Mouse (Mus musculus) left cerebral cortex, adult 18-20 months (tissue): Measurements from ENCODE around the gene H3f3a. TPM values are rescaled to one million over a fixed set of nuclear protein-coding genes. Genes with fewer than 3 reads are reported as not detected.

Source experiments
- DNase-seq, 2 experiments: peaks; one replicate each; pipeline ENCODE4 v3.0.0; 2021 to 2022; ENCODE audit warnings: low spot score in 2 of 2, mixed read lengths in 1 of 2
- total RNA-seq, 2 experiments: library from RNA; stranded (reverse); gene quantifications; 2 replicates each; pipeline ENCODE4 v1.2.3; 2021

Gene H3f3a
- total RNA-seq, 2 experiments from 2014 or later, result 249 to 263 TPM

DNA sequence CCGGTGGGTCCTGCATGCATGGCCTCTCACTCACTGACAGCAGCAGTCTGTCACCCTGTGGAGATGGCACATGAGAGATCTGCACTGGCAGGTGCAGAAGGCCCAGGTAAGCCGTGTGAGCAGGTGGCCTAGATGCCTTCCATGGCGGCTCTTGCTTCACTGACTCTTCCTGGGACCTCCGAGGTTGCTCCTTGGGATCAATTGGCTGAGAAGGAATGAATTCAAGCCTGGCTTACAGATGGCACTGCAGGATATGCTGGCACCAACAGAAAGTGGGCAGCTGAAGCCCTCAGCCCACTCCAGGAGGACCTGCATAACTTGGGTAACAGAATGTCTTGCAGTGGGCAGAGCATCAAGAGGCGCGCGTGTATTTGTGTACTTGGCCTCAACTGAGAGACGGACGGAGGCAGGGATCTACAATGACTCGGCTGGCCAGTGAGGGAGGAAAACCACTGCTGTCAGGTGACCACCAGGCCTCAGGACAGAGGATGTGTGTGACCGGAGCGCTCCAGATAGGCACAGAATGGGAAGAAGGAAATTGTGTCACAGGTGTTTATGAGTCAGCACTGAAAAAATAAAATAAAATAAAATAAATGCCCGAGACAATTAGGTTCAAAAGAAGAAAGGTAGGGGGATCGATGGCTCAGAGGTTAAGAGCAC lies 21.8 kb downstream of the H3f3a start:
- no peak for DNase-seq

DNA sequence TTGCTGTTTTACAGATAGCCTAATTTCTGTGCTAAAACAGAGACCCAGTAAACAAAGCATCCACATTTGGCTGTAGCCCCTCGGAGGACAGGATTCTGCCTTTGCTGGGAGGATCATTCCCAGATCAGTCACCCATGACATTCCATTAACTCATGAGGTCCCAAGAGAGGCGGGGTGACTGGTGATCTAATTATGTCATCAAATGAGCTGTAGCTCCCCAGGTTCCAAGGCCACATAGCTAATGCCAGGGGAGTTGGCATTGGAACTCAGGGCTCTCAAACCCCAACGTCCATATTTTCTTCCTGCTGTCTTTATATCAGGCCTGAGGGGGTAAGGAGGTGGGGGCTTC lies 30.2 kb downstream of the H3f3a start:
- no peak for DNase-seq

DNA sequence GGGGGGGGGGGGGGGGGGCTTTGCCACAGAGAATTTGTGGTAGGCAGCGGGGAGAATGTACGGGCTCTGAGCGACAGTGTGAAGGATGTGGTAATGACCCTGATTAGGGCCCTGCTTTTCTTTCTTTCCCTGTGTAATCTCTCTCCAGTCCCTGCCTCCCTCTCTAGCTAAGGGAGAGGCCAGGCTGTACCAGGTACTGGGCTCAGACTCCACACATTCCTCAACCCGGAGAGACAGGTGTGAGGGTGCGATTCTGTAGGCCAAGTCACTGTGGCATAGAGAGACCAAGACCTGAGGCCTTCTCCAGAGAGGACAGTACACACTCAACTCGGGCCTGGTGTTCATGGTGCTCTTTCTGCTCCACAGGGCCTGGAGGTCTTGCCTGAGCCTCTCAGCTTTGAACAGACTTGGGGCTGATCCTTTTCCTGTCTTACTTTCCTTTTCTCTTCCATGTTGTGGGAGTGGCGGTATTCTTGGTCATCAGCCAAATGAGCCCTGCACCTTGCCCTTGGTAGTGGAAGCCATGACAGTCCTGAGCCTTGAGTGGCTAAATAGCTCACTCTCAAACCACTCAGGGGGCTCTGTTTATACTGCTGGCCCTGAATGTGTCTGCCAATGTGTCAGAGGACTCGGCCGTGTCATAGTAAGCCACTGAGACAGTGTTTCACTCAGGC lies 30.7 kb downstream of the H3f3a start:
- DNase-seq, result no peak

DNA sequence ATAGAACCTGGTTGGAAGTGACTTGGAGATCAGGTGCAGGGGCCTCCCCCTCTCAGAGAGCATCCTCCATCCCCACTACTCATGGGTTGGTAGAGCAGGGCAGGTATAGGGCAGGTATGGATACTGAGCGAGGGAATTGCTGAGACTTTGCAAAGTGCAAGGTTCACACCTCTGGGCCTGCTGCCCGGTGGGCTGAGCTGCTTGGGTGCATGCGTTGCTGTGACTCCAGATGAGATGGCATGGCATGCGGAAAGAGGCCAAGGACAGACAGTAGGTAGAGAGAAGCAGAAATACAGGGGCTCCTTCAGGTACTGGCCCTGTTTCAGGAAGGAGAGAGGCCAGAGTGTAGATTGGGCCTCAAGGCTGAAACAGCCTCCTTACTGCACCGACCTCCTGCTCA lies 32.5 kb downstream of the H3f3a start:
- DNase-seq, result no peak

DNA sequence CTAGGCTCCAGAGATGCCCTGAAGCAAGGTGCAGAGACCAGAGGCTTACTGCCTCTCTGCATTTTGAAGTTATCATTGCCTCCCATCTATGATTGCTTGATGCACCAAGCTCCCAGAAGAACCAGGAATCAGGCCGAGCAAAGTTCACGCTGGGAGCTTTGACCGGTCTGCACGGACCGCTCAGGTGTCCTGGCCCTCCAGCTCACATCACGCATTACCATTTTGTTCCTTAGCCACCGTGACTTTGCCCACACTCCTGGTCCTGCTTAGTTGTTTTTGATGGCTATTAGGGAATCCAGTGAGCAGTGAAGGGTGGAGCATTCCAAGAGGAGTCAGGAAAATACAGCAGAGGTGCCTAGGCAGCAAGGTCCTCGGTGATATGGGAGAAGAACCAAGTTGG lies 33.5 kb downstream of the H3f3a start:
- no peak for DNase-seq

DNA sequence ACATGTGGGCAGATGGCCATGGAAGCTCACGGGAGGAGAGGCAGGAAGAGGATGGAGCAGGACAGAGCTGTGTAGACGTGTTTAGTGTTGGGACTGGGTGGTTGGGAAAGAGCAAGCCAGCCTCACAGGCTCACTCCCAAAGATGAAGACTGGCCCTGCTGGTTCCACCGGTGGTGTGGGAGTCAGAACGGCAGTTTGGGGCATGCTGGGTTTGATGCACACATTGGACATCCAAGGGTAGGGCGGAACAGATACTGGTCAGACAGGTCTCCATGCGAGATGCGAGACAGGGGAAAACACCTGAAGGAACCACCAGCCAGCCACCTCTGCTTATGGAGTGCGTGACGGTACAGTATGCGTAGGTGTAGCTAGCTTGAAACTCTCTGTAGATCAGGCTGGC lies 34.8 kb downstream of the H3f3a start:
- DNase-seq, result no peak

DNA sequence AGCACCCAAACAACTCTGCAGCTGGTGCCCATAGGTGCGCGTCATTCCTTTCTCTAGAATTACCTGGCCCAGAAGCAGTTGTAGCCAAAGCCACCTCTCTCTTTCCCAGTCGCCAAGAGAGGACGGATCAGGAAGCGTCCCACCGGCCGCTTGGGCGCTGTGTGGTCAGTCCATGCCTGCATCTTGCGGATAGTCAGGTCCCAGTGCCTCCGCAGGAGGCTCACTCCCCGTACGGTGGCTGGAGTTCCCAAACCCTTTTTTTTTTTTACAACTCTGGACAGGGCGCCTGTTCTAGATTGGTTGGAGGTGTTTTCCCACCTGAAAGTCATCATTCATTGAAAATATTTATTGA lies 35.4 kb downstream of the H3f3a start:
- DNase-seq, result no peak

DNA sequence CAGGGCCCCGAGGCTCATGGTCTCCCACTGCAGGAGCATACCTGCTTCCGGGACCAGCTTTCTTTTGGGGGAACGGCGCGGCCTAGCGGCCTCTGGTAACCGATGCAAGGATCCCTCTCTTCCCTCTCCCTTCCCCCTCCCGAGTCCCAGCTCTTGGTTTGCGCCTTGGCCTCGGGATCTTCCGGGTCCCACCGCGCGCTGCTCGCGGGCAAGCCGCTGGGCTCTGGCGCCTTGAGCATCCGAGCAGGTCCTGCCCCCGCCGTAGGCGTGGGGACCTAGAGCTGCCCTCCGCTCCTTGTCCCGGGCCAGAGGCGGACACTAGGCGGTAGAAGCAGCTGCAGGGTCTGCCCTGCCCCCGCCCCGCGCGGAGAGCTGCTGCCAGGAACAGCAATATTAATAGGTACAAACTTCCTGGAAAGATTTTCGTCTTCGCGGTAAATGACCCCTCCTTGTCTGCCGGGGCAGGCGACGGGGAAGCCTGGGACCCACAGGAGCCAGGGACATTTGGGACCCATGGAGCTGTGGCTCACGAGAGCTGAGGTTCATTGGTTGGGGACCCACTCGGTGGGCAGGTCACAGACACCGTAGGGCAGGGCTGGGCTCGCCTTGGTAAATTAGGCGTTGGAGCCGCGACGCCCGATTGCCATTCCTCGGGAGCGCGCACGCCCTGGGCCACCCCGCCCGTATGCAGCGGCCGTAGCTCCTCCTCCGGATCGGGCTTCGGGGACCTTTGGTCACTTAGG lies 35.9 kb downstream of the H3f3a start:
- peak; percentile 69 to 79 for DNase-seq

DNA sequence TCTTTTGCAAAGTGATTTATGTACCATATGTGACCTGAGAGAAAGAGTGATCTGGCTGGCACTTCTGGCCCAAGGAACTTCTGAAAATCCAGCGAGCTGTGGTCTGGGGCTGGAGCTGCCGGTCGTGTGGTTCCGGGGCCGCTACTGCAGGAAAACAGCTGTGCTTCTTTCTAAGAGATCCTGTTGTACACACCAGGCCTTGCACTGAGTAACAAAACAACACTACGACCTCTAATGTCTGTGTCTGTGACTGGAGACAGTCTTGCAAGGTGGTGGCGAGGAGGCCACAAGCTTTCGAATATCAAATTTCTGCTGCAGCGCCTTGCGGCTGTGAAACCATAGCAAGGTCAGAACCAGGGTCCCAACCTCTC lies 36.5 kb downstream of the H3f3a start:
- no peak for DNase-seq

DNA sequence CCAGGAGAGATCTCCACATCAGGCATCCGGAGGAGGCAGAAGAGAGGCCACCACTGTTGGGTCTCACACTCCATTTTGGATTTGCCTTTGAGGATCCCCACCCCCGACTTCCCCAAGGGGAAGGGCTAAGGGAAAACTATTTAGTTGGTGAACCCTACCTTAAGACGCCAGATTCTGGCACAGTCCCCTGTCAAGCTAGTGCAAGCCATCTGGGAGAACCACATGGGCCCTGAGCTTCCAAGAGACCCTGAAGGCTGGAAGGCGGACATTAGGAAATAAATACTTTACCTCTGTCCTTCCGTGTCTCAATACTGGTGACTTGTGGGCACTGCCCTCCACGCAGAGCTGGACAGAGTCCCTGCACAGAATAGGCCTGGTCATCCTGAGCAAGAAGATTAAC lies 37.2 kb downstream of the H3f3a start:
- no peak for DNase-seq

DNA sequence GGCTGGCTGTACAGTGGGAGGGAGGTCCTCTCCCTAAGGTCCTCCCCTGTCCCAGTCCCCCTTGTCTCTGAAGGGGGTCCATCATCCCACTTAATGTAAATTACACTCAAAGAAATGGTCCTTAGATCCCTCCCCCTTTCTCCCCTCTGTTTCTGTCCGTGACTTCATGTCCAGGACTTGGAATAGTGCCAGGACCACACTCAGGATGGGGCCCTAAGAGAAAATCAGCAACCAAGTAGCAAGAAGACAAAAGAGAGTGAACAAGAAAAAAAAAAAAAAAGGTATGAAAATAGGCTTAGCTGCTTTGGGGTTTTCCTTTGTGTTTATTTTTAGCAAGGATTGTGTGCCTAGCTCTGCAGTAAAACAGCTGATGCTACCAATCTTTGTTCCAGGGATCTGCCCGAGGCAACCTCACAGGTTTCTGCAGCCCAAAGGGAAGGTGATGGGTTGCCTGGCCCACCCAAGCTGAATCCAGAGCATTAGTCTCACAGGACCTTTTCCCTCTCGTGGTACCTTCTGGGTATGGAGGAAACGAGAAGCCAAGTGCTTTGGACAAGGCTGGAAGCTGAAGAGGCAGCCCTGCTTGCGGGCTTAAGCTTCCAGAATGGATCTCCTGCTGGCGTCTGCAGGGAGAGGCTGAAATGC lies 37.8 kb downstream of the H3f3a start:
- DNase-seq, result no peak

DNA sequence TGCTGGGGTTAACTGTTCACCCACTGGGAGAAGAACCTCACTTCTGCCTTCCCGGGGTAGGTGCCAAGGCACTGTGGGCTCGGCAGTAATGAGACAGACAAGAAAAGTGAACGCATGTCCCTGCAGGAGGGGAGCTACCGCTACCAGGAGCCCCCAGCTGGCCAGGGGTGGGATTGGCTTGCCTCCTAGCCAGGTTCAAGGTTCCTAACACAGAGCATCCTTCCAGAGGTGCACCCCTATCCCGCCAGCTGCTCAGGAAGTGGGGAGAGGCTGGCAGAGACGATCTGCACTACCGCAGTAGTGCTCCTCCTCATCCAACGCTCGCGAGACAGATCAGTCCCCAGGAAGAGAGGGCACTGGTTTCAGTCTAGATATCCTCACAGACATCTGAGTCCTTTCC lies 38.4 kb downstream of the H3f3a start:
- DNase-seq, result no peak

DNA sequence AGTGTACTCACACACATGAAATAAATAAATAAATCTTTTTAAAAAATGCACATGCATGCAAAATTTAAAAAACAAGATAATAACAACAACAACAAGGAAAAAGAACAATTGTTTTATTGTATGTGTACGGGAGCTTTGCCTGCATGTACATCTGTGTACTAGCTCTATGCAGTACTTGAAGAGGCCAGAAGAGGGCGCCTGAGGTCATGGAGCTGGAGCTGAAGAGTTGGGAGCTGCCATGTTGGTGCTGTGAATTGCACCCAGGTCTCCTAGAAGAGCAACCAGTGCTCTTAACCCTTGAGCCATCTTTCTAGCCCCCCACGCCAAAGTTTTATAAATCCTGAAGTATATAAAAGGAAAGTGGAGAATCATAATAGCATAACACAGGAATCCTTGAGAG lies 39.1 kb downstream of the H3f3a start:
- DNase-seq, result no peak

DNA sequence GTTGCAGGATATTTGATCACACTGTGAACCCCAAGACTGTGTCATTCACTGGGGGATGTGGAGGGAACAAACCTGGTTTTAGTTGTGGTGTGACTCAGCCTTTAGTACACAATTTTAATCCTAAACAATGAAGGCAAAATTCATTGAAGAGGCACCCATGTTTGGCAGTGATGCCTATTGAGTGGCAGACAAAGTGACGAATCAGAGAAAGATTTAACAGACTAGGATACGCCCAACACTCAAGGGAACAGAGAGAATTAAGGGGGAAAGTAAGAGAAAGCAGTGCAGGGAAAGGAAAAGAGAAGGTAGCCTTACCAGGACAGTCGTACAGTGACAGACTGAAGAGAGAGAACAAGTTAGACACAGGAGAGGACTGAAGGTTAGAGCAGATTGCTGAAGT lies 41.5 kb downstream of the H3f3a start:
- DNase-seq, result no peak

DNA sequence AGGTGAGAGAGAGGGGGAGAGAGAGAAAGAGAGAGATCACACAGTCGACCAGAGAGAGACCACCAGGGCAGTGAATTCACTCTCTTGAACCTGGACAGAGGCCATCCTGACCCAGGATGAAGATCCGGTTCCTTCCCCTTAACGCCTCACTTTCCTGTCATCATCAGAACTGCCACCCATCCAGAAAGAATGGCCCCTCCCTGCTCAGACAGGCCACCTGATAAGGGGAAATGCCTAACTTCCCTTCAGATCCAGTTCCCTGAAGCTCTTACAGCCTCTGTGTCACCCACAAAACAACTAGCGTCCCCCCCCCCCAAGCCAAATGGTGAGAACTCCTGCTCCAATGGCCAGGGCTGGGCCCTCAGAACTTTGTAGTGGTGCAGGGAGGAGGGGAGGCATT lies 42.0 kb downstream of the H3f3a start:
- no peak for DNase-seq

DNA sequence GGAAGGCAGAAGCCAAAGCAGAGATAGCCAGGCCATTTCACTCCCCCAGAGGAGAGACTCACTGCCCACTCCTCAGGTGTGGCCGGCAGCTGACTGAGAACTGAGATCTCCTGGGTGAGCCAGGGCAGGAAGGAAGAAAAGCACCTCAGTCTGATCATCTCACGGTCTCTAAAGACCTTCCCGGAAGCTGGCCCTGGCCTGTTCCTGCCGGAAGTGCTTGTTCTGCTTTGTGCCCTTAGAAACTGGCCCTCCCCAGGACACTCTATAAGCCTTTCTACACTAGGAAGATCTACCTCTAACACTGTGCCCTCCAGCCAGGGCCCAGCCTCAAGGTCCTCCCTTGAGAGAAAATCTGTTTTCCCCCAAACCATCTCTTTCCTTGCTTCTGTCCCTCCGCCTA lies 42.4 kb downstream of the H3f3a start:
- no peak for DNase-seq

DNA sequence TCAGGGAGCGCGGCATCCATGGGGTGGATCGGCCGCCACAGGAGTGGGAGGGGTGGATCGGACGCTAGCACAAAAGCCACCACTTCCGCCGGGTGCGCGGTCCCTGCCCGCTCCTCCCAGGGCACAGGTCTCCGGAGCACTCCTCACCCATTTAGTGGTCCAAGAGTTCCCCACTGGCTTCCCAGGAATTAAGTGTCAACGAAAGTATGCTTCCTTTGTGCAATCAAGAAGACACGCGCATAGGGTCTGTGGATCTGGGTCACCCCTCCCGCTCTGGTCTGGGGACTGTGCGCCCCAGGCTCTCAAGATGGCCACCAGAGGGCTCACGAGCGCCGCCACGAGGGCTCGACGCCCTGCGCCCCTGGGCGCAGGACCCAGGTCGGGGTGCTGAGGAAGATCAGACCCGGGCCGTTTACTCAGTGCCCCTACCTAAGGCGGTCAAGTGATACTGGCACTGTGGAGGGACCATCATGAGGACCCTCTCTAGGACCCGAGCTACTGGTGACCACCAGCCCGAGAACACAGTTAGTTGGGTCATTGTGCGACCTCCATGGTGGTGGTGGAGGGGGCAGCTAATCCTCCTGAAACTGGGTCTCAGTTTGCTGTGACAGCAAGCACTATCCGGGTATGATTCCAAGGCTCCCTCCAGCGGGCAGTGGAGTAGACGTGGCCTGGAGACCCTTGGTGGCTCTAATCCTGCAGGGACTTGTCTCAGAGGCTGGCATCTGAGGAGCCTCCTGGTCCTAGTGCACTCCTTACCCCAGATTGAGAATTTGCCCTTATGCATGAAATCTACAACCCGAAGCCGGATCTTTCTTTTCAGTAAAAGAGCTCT lies 45.2 kb downstream of the H3f3a start:
- peak; percentile 67 to 71 for DNase-seq

DNA sequence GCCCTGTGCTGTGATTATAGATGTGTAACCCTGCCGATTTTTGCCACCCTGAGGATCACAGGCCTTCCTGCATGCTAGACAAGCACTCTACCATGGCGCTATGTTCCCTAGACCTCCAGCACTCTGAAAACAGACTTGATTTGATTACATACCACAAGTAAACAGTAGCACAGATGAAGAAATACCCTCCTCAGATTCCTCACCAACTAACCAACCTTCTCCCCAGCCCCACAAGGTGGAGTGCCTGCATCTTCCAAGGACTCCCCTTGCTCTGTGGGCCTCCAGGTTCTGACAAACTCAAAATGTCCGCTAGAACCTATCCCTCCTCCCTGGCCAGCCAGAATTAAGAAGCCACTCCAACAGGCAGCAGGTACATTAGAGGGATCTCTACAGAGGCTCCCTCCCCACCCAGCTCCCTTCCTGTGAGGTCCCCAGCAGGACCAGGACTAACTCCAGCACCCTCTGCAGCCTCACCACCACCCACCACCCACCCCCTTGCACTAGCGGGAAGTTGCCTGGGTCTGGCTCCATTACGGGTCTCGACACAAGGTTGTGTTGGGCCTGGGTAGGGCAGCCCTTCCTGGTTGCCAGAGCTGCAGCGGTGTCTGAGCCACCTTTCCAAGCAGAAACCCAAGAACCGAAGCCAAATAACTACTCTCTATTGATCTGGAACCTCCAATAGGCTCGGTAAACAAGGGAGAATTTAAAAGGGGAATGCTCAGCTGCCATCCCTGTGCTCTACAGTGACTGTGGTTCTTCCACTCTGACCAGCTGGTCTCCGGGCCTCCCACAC lies 46.0 kb downstream of the H3f3a start:
- DNase-seq, result no peak

DNA sequence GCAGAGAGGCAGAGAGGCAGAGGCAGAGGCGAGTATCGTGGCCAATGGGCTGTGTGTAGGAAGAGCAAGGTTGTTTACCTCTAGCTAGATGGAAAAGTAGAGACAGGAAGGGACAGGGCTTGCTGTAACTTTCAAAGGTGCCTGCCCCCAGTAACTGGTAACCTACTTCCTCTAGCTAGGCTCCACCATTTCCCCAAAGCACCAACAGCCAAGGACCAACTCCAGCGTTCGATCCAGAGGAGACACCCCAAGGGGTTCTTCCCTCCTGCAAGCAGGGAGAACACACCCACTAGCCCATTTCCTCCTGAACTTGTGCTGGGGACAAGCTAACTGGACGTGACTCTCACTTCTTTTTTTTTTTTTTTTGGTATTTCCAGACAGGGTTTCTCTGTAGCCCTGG lies 47.2 kb downstream of the H3f3a start:
- no peak for DNase-seq

DNA sequence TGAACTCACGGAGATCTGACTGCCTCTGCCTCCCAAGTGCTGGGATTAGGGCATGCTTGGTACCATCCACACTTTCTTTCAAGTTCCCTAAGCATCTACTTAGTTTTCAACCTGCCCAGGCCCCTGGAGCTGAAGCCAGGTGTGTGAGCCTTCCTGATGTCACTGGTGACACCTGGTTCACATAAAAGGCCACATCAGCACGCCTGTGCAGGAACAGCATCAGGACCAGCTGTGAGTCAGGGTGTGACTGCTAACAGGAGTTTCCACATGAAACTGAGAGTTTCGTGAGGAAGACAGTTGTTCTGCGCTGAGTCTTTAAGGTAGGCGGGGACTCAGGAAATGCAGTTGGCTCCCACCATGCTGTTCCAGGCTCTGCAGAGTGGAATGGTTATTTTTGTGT lies 48.4 kb downstream of the H3f3a start:
- no peak for DNase-seq

DNA sequence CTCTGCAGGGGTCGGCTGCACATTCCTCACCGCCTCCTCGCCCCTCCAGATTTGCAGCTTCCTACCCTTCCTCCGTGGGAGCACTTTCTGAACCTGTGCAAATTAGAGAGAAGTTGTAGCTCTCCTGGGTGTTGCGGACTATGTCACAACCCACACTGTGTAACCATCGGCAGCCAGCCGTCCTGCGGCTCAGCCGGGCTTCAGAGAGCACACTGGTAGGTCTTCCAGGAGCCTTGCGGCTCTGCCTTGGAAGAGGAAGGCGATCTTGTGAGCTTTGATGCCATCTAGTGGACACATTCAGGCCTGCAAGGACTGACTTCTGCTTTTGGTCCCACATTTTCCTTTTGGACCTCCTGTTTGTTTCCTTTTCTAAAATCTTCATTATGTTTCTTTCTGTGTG lies 49.9 kb downstream of the H3f3a start:
- peak; percentile 86 to 87 for DNase-seq
